Mouse (Mus musculus): Measurements from ENCODE around the gene Dnaaf1. TPM values are rescaled to one million over a fixed set of nuclear protein-coding genes. Genes with fewer than 3 reads are reported as not detected.
A peak's percentile ranks its signal among the peaks of the same experiment; 100 is the strongest.

Gene Dnaaf1
- total RNA-seq, 2 experiments from 2014 or later: 0.12 TPM; not detected in 1

DNA sequence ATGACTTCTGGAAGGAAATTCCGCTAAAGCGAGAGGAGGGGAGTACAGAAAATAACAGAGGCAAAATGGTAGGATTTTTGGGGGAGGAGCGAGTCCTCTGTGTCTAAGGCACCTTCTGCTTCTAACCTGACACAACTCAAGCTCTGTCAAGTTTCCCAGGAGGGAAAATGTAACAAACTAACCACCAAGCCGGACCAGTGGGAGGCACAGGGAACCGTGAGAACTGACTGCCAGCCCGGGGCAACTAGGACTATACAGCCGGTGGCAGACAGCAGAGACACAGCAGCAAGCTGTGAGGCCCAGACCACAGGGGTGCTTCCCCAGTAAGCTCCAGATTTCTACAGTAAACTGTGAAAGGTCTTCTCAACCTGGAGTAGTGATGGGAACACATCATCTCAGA, 6.1 kb upstream of the Dnaaf1 start:
- intact Hi-C loops (cut with DNase I): no loop called here
- DNase-seq: no peak

DNA sequence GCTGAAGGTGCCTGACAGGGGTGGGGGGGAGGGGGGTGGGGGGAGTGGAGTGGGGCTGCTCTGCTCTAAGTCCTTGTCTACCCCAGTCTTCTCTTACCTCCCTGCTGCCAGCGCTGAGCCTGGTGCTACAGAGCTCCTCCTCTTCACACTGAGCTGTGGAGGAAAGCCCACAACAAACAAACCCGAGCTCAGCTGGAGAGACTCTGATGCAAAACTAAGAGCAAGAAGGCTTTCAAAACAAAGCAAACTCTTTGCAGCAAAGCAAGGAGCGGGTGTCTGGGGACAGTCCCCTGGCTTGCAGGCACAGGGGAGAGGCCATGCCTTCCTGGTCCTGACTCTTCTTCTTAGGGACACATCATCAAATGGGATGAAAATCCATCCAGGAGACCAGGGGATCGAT, 5.2 kb upstream of the Dnaaf1 start:
- DNase-seq: no peak
- intact Hi-C loops (cut with DNase I): no loop called here

GRCm38 (mm10) chr8:119571135-119571534, 3.9 kb upstream of the Dnaaf1 start:
- intact Hi-C loops (cut with DNase I): no loop called here
- DNase-seq: no peak

- DNase-seq: no peak
- intact Hi-C loops (cut with DNase I): no loop called here
Measured at GRCm38 (mm10) chr8:119572411-119572810, 2.6 kb upstream of the Dnaaf1 start.

GRCm38 (mm10) chr8:119575366-119575726, 311 bp downstream of the Dnaaf1 start:
- DNase-seq: no peak
- intact Hi-C loops (cut with DNase I): no loop called here

GRCm38 (mm10) chr8:119579096-119579495, 4.1 kb downstream of the Dnaaf1 start:
- intact Hi-C loops (cut with DNase I): no loop called here
- DNase-seq: no peak

DNA sequence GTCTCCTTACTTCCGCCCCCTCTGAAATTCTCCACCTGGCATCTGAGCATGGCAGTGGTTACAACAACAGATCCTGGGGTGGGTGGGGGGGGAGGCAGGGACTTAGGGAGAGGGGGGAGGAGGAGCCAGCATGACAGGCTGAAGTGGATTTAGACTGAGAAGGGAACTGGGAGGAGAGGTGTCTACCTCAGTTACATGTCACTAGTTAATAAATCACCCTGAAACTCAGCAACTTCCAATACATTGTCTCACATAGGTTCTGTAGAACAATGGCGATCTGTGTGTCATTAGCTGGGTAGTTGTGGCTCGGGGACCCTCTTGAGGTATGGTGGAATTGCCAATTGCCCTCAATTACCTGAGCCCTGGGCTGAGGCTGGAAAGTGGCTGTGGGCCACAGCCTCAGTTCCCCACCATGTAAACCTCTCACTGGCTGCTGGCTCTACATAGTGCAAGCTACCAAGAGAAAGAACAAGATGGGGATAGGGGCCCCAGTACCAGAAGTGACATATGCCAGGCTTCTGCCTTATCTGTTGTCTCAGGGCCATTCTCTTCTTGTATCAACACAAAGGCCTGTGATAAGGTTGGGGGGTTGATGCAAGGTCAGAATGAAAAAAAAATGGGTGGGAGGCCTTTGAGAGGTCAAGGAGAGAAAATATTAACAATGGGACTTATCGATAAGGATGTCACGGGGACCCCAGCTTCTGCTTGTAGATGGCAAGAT, 5.6 kb downstream of the Dnaaf1 start:
- intact Hi-C loops (cut with DNase I): no loop called here
- no peak for DNase-seq

DNA sequence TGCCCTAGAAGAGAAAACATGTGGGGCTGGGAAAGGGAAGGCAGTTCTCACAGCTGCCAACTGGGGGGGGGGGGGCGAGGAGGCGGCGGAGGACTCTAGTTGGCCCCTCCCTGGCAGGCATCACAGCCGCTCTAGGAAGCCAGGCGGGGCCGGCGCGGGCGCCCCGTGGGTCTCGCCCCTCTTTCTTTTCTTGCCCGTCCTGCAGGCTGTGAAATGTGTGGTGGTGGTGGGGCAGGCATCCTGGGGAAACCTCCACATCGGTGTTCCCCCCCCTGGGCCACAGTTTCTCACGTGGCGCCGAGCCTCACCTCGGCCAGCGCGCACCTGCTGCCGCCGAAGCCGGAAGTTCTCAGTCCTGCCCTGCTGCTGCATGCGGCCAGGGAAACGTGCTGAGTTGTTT, 10.9 kb downstream of the Dnaaf1 start:
- intact Hi-C loops (cut with DNase I): no loop called here
- DNase-seq: no peak

DNA sequence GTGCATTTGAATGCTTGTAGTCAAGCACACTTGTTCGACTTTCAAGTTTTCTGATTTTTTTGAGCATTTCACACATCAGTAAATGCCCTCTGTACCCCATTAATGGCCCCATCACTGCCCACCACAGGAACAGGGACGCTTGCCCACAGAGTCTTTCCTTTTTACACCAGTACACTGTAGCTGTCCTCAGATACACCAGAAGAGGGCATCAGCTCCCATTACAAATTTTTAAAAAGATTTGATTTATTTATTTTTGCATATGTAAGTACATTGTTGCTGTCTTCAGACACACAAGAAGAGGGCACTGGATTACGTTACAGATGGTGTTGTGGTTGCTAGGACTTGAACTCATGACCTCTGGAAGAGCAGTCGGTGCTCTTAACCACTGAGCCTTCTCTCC, 13.3 kb downstream of the Dnaaf1 start:
- intact Hi-C loops (cut with DNase I): no loop called here
- DNase-seq: no peak

- intact Hi-C loops (cut with DNase I): no loop called here
- no peak for DNase-seq
Measured at GRCm38 (mm10) chr8:119588844-119589243, 13.8 kb downstream of the Dnaaf1 start.

DNA sequence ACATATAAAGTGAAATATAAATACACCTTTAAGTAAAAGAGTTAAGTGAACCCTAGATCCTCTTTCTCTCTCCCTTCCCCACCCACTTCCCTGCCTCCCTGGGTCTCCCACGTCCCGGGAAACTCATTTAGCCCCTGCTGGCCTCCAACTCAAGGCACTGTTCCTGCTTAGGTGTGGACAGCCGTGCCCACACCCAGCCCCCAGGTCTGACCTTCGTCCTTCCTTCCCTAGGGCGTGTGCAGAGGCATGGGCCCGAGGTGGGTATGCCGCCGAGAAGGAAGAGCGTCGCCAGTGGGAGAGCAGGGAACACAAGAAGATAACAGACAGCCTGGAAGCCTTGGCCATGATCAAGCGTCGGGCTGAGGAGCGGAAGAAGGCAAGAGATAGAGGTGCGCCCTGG, 15.3 kb downstream of the Dnaaf1 start:
- DNase-seq: no peak
- intact Hi-C loops (cut with DNase I): no loop called here

DNA sequence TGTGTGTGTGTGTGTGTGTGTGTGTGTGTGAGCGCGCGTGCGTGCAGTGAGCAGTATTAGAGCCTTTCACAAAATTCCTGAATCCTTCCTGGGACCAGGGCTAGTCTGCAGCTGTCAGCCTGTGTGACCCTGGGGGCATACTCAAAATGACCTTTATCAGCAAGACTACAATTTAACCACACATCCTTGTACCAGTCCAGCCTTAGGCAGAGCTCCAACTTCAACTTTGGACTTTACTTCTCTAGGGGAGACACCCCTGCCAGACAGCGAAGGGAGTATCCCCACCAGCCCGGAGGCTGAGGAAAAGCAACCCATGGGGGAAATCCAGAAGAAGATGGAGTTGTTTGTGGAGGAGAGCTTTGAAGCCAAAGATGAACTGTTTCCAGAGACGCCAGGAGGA, 16.4 kb downstream of the Dnaaf1 start:
- intact Hi-C loops (cut with DNase I): no loop called here
- no peak for DNase-seq

DNA sequence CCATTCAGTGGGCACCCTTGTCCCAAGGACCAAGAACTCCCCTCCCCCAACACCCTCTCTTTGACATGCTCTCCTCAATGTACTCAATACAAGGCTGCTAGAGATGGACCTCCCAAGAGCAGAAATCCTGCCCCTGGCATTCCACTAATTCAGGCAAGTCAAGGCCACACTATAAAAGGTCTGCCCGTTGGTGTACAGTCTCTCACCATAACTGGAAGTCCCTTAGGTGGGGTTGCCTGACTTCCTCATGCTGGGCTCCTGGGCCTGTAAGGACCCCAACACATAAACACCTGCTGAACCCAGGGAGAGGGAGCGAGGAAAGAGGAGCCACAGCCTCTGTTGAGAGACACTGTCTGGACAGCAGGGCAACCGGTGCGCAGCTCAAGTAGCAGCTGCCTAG, 28.7 kb downstream of the Dnaaf1 start:
- intact Hi-C loops (cut with DNase I): loop anchor here (2.0 to 10.0 kb wide), 5 partner anchors 46 to 191 kb away; partner anchors contain the start of gene Mbtps1
- no peak for DNase-seq

DNA sequence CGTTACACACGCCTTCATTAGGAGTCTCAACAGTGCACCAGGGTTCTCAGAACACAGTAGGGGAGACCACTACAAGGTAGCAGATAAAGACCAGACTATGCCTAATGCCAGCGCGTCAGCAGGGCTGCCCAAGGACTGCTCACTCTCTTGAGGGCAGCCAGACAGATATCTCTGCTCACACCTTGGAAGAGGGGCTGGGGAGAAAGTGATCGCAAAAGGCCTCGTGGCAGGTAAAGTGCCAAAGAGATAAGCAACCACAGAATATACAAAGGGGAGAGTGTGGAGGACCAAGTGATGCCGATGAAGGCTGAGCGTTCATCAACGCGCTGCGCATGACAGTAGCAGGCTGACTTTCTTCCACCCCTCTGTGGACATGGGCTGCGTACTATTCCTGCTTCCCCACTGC, 29.4 kb downstream of the Dnaaf1 start:
- intact Hi-C loops (cut with DNase I): loop anchor here (2.0 to 10.0 kb wide), 5 partner anchors 47 to 192 kb away; partner anchors contain the start of gene Mbtps1
- DNase-seq: no peak

GRCm38 (mm10) chr8:119604996-119605395, 30.0 kb downstream of the Dnaaf1 start, which contains the start of gene Taf1c:
TSS of gene Taf1c (minus strand) at chr8:119605222.
- intact Hi-C loops (cut with DNase I): loop anchor here (2.0 to 10.0 kb wide), 5 partner anchors 48 to 193 kb away; partner anchors contain the start of gene Mbtps1
- peak; percentile 92 to 97 for DNase-seq

DNA sequence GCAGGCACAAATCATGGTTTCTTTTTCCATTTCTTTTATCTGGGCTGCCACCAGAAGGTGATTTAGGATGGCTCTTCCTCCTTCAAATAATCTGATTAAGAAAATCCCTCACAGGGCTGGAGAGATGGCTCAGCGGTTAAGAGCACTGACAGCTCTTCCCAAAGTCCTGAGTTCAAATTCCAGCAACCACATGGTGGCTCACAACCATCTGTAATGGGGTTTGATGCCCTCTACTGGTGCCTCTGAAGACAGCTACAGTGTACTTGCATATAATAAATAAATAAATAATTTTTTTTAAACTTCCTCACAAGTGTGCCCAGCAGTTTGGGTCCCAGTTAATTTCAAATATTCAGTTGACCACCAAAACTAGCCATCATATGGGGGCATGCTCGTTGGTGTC, 31.2 kb downstream of the Dnaaf1 start:
- DNase-seq: no peak
- intact Hi-C loops (cut with DNase I): loop anchor here (10.0 kb wide), 1 partner anchor 81 kb away; no protein-coding TSS in a partner anchor

- intact Hi-C loops (cut with DNase I): no loop called here
Measured at GRCm38 (mm10) chr8:119612471-119612870, 37.4 kb downstream of the Dnaaf1 start, which contains the start of gene Adad2. TSS of gene Adad2 (plus strand) at chr8:119612747.

GRCm38 (mm10) chr8:119615096-119615495, 40.1 kb downstream of the Dnaaf1 start:
- intact Hi-C loops (cut with DNase I): no loop called here
- DNase-seq: no peak

More at GRCm38 (mm10) chr8:119612471-119612870, 37.4 kb downstream of the Dnaaf1 start, which contains the start of gene Adad2:
- no peak for DNase-seq

GRCm38 (mm10) chr8:119616358-119616757, 41.3 kb downstream of the Dnaaf1 start:
- DNase-seq: no peak
- intact Hi-C loops (cut with DNase I): no loop called here

DNA sequence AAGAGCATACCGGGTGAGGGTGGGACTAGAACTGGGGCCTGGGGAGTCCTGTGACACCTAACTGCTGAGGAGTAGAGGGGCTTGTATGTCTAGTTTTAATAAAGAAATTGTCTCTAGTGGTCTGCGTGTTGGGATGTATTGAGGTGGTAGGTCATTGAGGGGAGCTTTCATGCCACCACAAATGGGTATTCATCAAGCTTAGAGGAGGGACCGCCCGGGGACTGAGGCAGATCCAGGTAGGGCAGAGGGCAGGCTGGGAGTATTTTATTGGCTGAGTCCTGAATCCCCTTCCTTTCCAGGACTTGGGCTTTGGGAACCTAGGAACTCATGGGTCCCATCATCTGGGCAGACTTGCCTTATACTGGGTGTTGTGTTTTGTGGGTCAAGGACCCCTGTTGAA, 41.8 kb downstream of the Dnaaf1 start:
- no peak for DNase-seq

DNA sequence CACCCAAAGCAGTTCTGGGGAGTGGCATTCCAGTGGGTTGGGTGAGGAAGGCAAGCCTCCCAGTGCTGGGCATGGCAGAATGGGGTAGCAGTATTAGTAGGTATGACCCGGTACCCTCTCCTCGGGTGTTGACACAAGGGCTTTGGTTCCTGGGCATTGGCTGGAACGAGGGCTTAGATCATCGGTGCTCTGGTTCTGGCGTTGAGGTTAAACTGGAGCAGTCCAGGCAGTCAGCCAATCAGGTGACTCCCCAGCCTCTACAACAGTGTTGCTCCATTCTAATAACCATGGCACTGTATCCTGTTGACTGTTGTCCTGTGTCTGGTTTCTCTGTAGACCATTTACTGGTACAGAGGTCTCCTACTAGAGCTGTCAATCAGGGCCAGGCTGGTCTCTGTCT, 42.6 kb downstream of the Dnaaf1 start:
- DNase-seq: peak in 1 of 2 experiments; percentile 26
- intact Hi-C loops (cut with DNase I): no loop called here

More for the DNA sequence above, 41.8 kb downstream of the Dnaaf1 start:
- intact Hi-C loops (cut with DNase I): no loop called here

GRCm38 (mm10) chr8:119618887-119619286, 43.9 kb downstream of the Dnaaf1 start:
- DNase-seq: no peak
- intact Hi-C loops (cut with DNase I): no loop called here

Measured in heart, postnatal 14 days (tissue).